Mouse (Mus musculus): Measurements from ENCODE around the gene C1ql4. TPM values are rescaled to one million over a fixed set of nuclear protein-coding genes. Genes with fewer than 3 reads are reported as not detected.

The C1ql4 gene
- polyA plus RNA-seq, 1 experiment from 2014 or later: 0.41 TPM

GRCm38 (mm10) chr15:99071988-99072387 lies 15.6 kb downstream of the C1ql4 start:
- ATAC-seq (ENCODE audit: insufficient number of reproducible peaks, insufficient read depth, low FRiP score, low read depth): no peak
- Histone ChIP-seq H3K9me3 (ENCODE audit: control insufficient read depth, low read length) (no peaks in the 10 kb centered on the region), H3K27me3 (ENCODE audit: control insufficient read depth, insufficient read depth, low read length) (peaks cover 6% of the 10 kb centered on the region; the same call in 1 of the 2 replicates), H3K4me3 (ENCODE audit: control insufficient read depth in 1 of 2, insufficient read depth in 1 of 2, low read depth in 1 of 2, low read length in 2 of 2) (no peak overlapping the region), H3K36me3 (ENCODE audit: control insufficient read depth, insufficient read depth, low read length) (peaks cover 6% of the 10 kb centered on the region), H3K9ac (ENCODE audit: low read length) (no peak overlapping the region), H3K27ac (replicated peaks in 1 of 2; ENCODE audit: control insufficient read depth in 1 of 2, insufficient read depth in 1 of 2, low read depth in 2 of 2, low read length in 2 of 2) (no peak overlapping the region), H3K4me1 (ENCODE audit: control insufficient read depth in 2 of 2, insufficient read depth in 2 of 2, low read length in 2 of 2) (peaks cover 9 to 19% of the 10 kb centered on the region in 2 experiments), H3K4me2 (ENCODE audit: low read length) (no peak overlapping the region)
- WGBS: 77% methylated on average over 1 of the region's 1 CpGs

- H3K4me1 ChIP-seq (ENCODE audit: control insufficient read depth in 2 of 2, insufficient read depth in 2 of 2, low read length in 2 of 2): no peaks in the 10 kb centered on the region
- no peaks in the 10 kb centered on the region for H3K36me3 ChIP-seq (ENCODE audit: control insufficient read depth, insufficient read depth, low read length)
- H3K9me3 ChIP-seq (ENCODE audit: control insufficient read depth, low read length): no peaks in the 10 kb centered on the region
- H3K9ac ChIP-seq (ENCODE audit: low read length): no peak overlapping the region
- no peak overlapping the region for H3K4me2 ChIP-seq (ENCODE audit: low read length)
- ATAC-seq (ENCODE audit: insufficient number of reproducible peaks, insufficient read depth, low FRiP score, low read depth): no peak
- H3K4me3 ChIP-seq (ENCODE audit: control insufficient read depth in 1 of 2, insufficient read depth in 1 of 2, low read depth in 1 of 2, low read length in 2 of 2): no peak overlapping the region
- H3K27ac ChIP-seq (replicated peaks in 1 of 2; ENCODE audit: control insufficient read depth in 1 of 2, insufficient read depth in 1 of 2, low read depth in 2 of 2, low read length in 2 of 2): no peak overlapping the region
- H3K27me3 ChIP-seq (ENCODE audit: control insufficient read depth, insufficient read depth, low read length): peaks cover 26% of the 10 kb centered on the region
- WGBS: 73% methylated on average over 12 of the region's 12 CpGs
Measured at GRCm38 (mm10) chr15:99065557-99066165, 22.0 kb downstream of the C1ql4 start.

- no peak for ATAC-seq (ENCODE audit: insufficient number of reproducible peaks, insufficient read depth, low FRiP score, low read depth)
- H3K9me3 ChIP-seq (ENCODE audit: control insufficient read depth, low read length): no peaks in the 10 kb centered on the region
- H3K36me3 ChIP-seq (ENCODE audit: control insufficient read depth, insufficient read depth, low read length): no peaks in the 10 kb centered on the region
- H3K27ac ChIP-seq (replicated peaks in 1 of 2; ENCODE audit: control insufficient read depth in 1 of 2, insufficient read depth in 1 of 2, low read depth in 2 of 2, low read length in 2 of 2): no peak overlapping the region
- peak overlapping the region; percentile 77 for H3K4me2 ChIP-seq (ENCODE audit: low read length)
- H3K9ac ChIP-seq (ENCODE audit: low read length): no peak overlapping the region
- H3K27me3 ChIP-seq (ENCODE audit: control insufficient read depth, insufficient read depth, low read length): peaks cover 85% of the 10 kb centered on the region
- H3K4me3 ChIP-seq (ENCODE audit: control insufficient read depth in 1 of 2, insufficient read depth in 1 of 2, low read depth in 1 of 2, low read length in 2 of 2): no peak overlapping the region; a peak in 1 of 4 replicates
- peaks cover 3 to 13% of the 10 kb centered on the region in 2 experiments; a peak in 3 of 4 replicates for H3K4me1 ChIP-seq (ENCODE audit: control insufficient read depth in 2 of 2, insufficient read depth in 2 of 2, low read length in 2 of 2)
- WGBS: 7% methylated on average over 14 of the region's 14 CpGs
Measured at GRCm38 (mm10) chr15:99056332-99056731, 31.3 kb downstream of the C1ql4 start.

GRCm38 (mm10) chr15:99055511-99055961 lies 32.1 kb downstream of the C1ql4 start:
- Histone ChIP-seq H3K9me3 (ENCODE audit: control insufficient read depth, low read length) (no peaks in the 10 kb centered on the region), H3K4me2 (ENCODE audit: low read length) (peak overlapping the region; percentile 77), H3K4me3 (ENCODE audit: control insufficient read depth in 1 of 2, insufficient read depth in 1 of 2, low read depth in 1 of 2, low read length in 2 of 2) (peak overlapping the region; percentile 28 to 44), H3K27me3 (ENCODE audit: control insufficient read depth, insufficient read depth, low read length) (peaks cover 81% of the 10 kb centered on the region), H3K36me3 (ENCODE audit: control insufficient read depth, insufficient read depth, low read length) (no peaks in the 10 kb centered on the region), H3K4me1 (ENCODE audit: control insufficient read depth in 2 of 2, insufficient read depth in 2 of 2, low read length in 2 of 2) (peaks cover 3 to 13% of the 10 kb centered on the region in 2 experiments; a peak in 3 of 4 replicates), H3K27ac (replicated peaks in 1 of 2; ENCODE audit: control insufficient read depth in 1 of 2, insufficient read depth in 1 of 2, low read depth in 2 of 2, low read length in 2 of 2) (no peak overlapping the region), H3K9ac (ENCODE audit: low read length) (peak overlapping the region; percentile 59)
- peak; percentile 14; the same call in 1 of the 2 replicates for ATAC-seq (ENCODE audit: insufficient number of reproducible peaks, insufficient read depth, low FRiP score, low read depth)
- WGBS: under 1% methylated on average over 37 of the region's 37 CpGs

- H3K4me1 ChIP-seq (ENCODE audit: control insufficient read depth in 2 of 2, insufficient read depth in 2 of 2, low read length in 2 of 2): peaks cover 3 to 13% of the 10 kb centered on the region in 2 experiments; a peak in 3 of 4 replicates
- H3K27ac ChIP-seq (replicated peaks in 1 of 2; ENCODE audit: control insufficient read depth in 1 of 2, insufficient read depth in 1 of 2, low read depth in 2 of 2, low read length in 2 of 2): no peak within 1 kb of the TSS
- peaks cover 77% of the 10 kb centered on the region for H3K27me3 ChIP-seq (ENCODE audit: control insufficient read depth, insufficient read depth, low read length)
- H3K9me3 ChIP-seq (ENCODE audit: control insufficient read depth, low read length): no peaks in the 10 kb centered on the region
- ATAC-seq (ENCODE audit: insufficient number of reproducible peaks, insufficient read depth, low FRiP score, low read depth): no peak
- no peaks in the 10 kb centered on the region for H3K36me3 ChIP-seq (ENCODE audit: control insufficient read depth, insufficient read depth, low read length)
- 1% methylated on average over 24 of the region's 30 CpGs for WGBS
- peak within 1 kb of the TSS; percentile 59 for H3K9ac ChIP-seq (ENCODE audit: low read length)
- peak within 1 kb of the TSS; percentile 77 for H3K4me2 ChIP-seq (ENCODE audit: low read length)
- peak within 1 kb of the TSS; percentile 28 to 44 for H3K4me3 ChIP-seq (ENCODE audit: control insufficient read depth in 1 of 2, insufficient read depth in 1 of 2, low read depth in 1 of 2, low read length in 2 of 2)
Measured at GRCm38 (mm10) chr15:99055040-99055439, 32.6 kb downstream of the C1ql4 start, which contains the start of gene Prph. Gene Prph, plus strand, starts transcription at chr15:99055174.

GRCm38 (mm10) chr15:99053373-99053772 lies 34.2 kb downstream of the C1ql4 start:
- Histone ChIP-seq H3K9me3 (ENCODE audit: control insufficient read depth, low read length) (no peaks in the 10 kb centered on the region), H3K9ac (ENCODE audit: low read length) (no peak overlapping the region), H3K27ac (replicated peaks in 1 of 2; ENCODE audit: control insufficient read depth in 1 of 2, insufficient read depth in 1 of 2, low read depth in 2 of 2, low read length in 2 of 2) (no peak overlapping the region), H3K4me3 (ENCODE audit: control insufficient read depth in 1 of 2, insufficient read depth in 1 of 2, low read depth in 1 of 2, low read length in 2 of 2) (no peak overlapping the region), H3K4me2 (ENCODE audit: low read length) (no peak overlapping the region), H3K4me1 (ENCODE audit: control insufficient read depth in 2 of 2, insufficient read depth in 2 of 2, low read length in 2 of 2) (peaks cover 3 to 13% of the 10 kb centered on the region in 2 experiments; a peak in 3 of 4 replicates), H3K36me3 (ENCODE audit: control insufficient read depth, insufficient read depth, low read length) (no peaks in the 10 kb centered on the region), H3K27me3 (ENCODE audit: control insufficient read depth, insufficient read depth, low read length) (peaks cover 60% of the 10 kb centered on the region)
- ATAC-seq (ENCODE audit: insufficient number of reproducible peaks, insufficient read depth, low FRiP score, low read depth): no peak
- 19% methylated on average over 9 of the region's 9 CpGs for WGBS

- 30% methylated on average over 13 of the region's 13 CpGs for WGBS
- Histone ChIP-seq H3K27me3 (ENCODE audit: control insufficient read depth, insufficient read depth, low read length) (peaks cover 23% of the 10 kb centered on the region), H3K4me2 (ENCODE audit: low read length) (no peak overlapping the region), H3K9ac (ENCODE audit: low read length) (no peak overlapping the region), H3K4me3 (ENCODE audit: control insufficient read depth in 1 of 2, insufficient read depth in 1 of 2, low read depth in 1 of 2, low read length in 2 of 2) (no peak overlapping the region), H3K9me3 (ENCODE audit: control insufficient read depth, low read length) (no peaks in the 10 kb centered on the region), H3K27ac (replicated peaks in 1 of 2; ENCODE audit: control insufficient read depth in 1 of 2, insufficient read depth in 1 of 2, low read depth in 2 of 2, low read length in 2 of 2) (no peak overlapping the region), H3K36me3 (ENCODE audit: control insufficient read depth, insufficient read depth, low read length) (no peaks in the 10 kb centered on the region), H3K4me1 (ENCODE audit: control insufficient read depth in 2 of 2, insufficient read depth in 2 of 2, low read length in 2 of 2) (peaks cover under 1 to 6% of the 10 kb centered on the region in 2 experiments; a peak in 2 of 4 replicates)
- no peak for ATAC-seq (ENCODE audit: insufficient number of reproducible peaks, insufficient read depth, low FRiP score, low read depth)
Measured at GRCm38 (mm10) chr15:99049473-99050253, 38.0 kb downstream of the C1ql4 start.

Data from heart, embryonic 14.5 days (tissue).